Mouse (Mus musculus) cerebellum, adult 2 months (tissue): ENCODE measurements around the gene Rbck1.

Experiments used
- CTCF ChIP-seq: fragments of 200-500 bp; IDR thresholded peaks from 2 replicates; pipeline ENCODE4 v1.5.1; 2011; ENCODE audit warnings: low read depth, mild to moderate bottlenecking, control low read depth, low read length, moderate library complexity, borderline replicate concordance; ENCODE audit not compliant: insufficient read depth
- POLR2A ChIP-seq: fragments of 200-500 bp; IDR thresholded peaks from 2 replicates; pipeline ENCODE4 v1.6.1; 2011; ENCODE audit warnings: low read length, control low read depth, borderline replicate concordance; ENCODE audit not compliant: insufficient read depth

DNA sequence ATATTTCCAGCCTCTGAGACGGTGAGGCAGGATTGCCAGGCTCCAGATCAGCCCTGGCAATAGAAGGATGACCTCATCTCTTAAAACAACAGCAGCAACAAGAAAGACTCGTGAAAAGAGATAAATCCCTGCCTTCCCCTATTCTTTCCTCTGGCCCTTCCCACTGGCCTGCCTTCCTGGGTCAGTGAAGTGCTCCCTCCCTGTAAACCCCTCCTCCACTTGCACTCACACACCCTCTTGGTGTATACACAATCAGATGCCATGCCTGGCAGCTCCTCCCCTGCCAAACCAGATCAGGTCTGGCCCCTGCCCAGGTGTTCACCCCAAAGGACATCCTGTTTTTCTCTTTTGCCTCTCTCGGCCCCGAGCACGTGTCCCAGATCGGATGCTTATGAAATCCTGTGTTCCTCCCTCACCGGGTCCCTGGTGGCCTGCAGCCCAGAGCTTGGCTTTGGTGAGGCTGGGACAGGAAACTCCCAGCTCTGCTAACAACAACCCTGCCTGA is 27.9 kb upstream of the Rbck1 start:
- TF ChIP-seq CTCF, result no peak
- no peak for TF ChIP-seq POLR2A
